Mouse (Mus musculus): Measurements from ENCODE around the gene Cradd. TPM values are rescaled to one million over a fixed set of nuclear protein-coding genes. Genes with fewer than 3 reads are reported as not detected.

The Cradd gene
- polyA plus RNA-seq, 1 experiment from 2014 or later, result 13.0 TPM

DNA sequence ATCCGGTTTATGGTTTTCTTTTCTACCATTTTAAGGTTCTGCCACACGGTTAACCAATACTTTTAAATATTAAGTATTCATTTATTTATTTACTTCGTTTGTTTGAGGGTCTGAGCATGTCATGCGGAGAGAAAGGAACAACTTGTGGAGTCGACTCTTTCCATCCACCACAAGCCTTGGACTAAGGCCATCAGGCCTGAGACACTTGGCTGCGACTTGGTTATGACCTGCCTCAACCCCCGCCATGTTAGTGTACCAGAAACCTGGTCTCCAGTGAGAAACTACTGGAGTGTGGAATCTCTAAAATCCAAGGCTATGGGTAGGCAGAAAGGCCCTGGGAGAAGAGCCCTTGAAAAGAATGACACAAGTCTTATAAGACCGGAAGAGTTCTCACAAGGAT is 30.7 kb downstream of the Cradd start:
- H3K27me3 ChIP-seq (ENCODE audit: control insufficient read depth, insufficient read depth, low read length), result no peaks in the 10 kb centered on the region
- ATAC-seq (ENCODE audit: insufficient number of reproducible peaks, insufficient read depth, low FRiP score, low read depth), result no peak
- no peak overlapping the region for H3K4me3 ChIP-seq (ENCODE audit: low read depth, low read length)
- H3K27ac ChIP-seq (ENCODE audit: low read length), result no peak overlapping the region
- no peak overlapping the region for H3K9ac ChIP-seq (replicated peaks; ENCODE audit: low read depth, low read length)
- 94% methylated on average over 8 of the region's 8 CpGs for WGBS
- no peak overlapping the region for H3K4me2 ChIP-seq (replicated peaks; ENCODE audit: low read depth, low read length)
- peaks cover 5% of the 10 kb centered on the region; the same call in 1 of the 2 replicates for H3K4me1 ChIP-seq (ENCODE audit: control insufficient read depth, insufficient read depth, low read length)
- no peaks in the 10 kb centered on the region for H3K9me3 ChIP-seq (ENCODE audit: control insufficient read depth, low read depth, low read length)
- H3K36me3 ChIP-seq (ENCODE audit: control insufficient read depth, insufficient read depth, low read length), result no peaks in the 10 kb centered on the region

- no peaks in the 10 kb centered on the region for H3K27me3 ChIP-seq (ENCODE audit: control insufficient read depth, insufficient read depth, low read length)
- no peak for ATAC-seq (ENCODE audit: insufficient number of reproducible peaks, insufficient read depth, low FRiP score, low read depth)
- no peak overlapping the region for H3K9ac ChIP-seq (replicated peaks; ENCODE audit: low read depth, low read length)
- H3K27ac ChIP-seq (ENCODE audit: low read length), result no peak overlapping the region
- no peaks in the 10 kb centered on the region for H3K36me3 ChIP-seq (ENCODE audit: control insufficient read depth, insufficient read depth, low read length)
- H3K9me3 ChIP-seq (ENCODE audit: control insufficient read depth, low read depth, low read length), result no peaks in the 10 kb centered on the region
- no peak overlapping the region for H3K4me2 ChIP-seq (replicated peaks; ENCODE audit: low read depth, low read length)
- peaks cover 5% of the 10 kb centered on the region; the same call in 1 of the 2 replicates for H3K4me1 ChIP-seq (ENCODE audit: control insufficient read depth, insufficient read depth, low read length)
- H3K4me3 ChIP-seq (ENCODE audit: low read depth, low read length), result no peak overlapping the region
- WGBS, result 83% methylated on average over 5 of the region's 5 CpGs
Measured at GRCm38 (mm10) chr10:95292269-95292668, 31.7 kb downstream of the Cradd start.

DNA sequence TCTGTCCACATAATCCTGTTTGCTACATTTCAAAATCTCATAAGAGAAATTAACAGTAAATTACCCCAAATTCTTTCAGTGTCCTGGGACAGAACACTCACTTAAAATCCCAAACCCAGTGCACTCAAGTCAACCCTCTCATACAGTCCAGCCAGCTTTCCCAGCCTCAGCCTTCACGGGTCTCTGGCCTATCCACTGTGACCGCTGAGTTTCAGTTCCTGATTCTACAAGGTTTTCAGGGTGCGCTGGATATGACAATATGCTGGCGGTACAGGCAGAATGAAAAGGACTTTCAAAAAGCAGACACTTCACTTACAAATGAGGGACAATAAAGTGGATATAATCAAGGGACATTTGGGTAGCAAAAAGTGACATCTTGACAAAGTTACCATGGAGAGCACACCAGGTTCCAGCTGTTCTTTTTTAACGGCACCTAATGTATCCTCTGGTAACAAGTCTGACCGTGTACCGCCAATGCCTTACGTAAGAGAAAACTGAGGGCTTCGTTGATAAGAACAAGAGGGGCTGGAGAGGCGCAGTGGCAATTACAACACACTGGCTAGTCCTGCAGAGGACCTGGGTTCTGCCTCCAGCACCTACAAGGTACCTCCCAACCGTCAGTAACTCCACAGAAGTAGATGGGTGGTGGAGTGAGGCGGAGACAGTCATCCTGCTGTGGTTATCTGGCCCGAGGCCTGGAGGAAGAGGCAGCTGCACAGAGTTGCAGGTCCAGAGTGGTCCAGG is 32.6 kb downstream of the Cradd start:
- WGBS, result 81% methylated on average over 13 of the region's 13 CpGs
- Histone ChIP-seq H3K36me3 (ENCODE audit: control insufficient read depth, insufficient read depth, low read length) (no peaks in the 10 kb centered on the region), H3K27ac (ENCODE audit: low read length) (no peak overlapping the region), H3K9me3 (ENCODE audit: control insufficient read depth, low read depth, low read length) (no peaks in the 10 kb centered on the region), H3K4me1 (ENCODE audit: control insufficient read depth, insufficient read depth, low read length) (no peaks in the 10 kb centered on the region), H3K9ac (replicated peaks; ENCODE audit: low read depth, low read length) (no peak overlapping the region), H3K4me2 (replicated peaks; ENCODE audit: low read depth, low read length) (no peak overlapping the region), H3K4me3 (ENCODE audit: low read depth, low read length) (no peak overlapping the region), H3K27me3 (ENCODE audit: control insufficient read depth, insufficient read depth, low read length) (no peaks in the 10 kb centered on the region)
- no peak for ATAC-seq (ENCODE audit: insufficient number of reproducible peaks, insufficient read depth, low FRiP score, low read depth)

GRCm38 (mm10) chr10:95289819-95290218 is 34.1 kb downstream of the Cradd start:
- no peak overlapping the region for H3K4me3 ChIP-seq (ENCODE audit: low read depth, low read length)
- ATAC-seq (ENCODE audit: insufficient number of reproducible peaks, insufficient read depth, low FRiP score, low read depth), result no peak
- no peak overlapping the region for H3K27ac ChIP-seq (ENCODE audit: low read length)
- no peaks in the 10 kb centered on the region for H3K27me3 ChIP-seq (ENCODE audit: control insufficient read depth, insufficient read depth, low read length)
- WGBS, result 69% methylated on average over 8 of the region's 8 CpGs
- no peaks in the 10 kb centered on the region for H3K9me3 ChIP-seq (ENCODE audit: control insufficient read depth, low read depth, low read length)
- H3K36me3 ChIP-seq (ENCODE audit: control insufficient read depth, insufficient read depth, low read length), result no peaks in the 10 kb centered on the region
- no peaks in the 10 kb centered on the region for H3K4me1 ChIP-seq (ENCODE audit: control insufficient read depth, insufficient read depth, low read length)
- no peak overlapping the region for H3K9ac ChIP-seq (replicated peaks; ENCODE audit: low read depth, low read length)
- H3K4me2 ChIP-seq (replicated peaks; ENCODE audit: low read depth, low read length), result no peak overlapping the region

DNA sequence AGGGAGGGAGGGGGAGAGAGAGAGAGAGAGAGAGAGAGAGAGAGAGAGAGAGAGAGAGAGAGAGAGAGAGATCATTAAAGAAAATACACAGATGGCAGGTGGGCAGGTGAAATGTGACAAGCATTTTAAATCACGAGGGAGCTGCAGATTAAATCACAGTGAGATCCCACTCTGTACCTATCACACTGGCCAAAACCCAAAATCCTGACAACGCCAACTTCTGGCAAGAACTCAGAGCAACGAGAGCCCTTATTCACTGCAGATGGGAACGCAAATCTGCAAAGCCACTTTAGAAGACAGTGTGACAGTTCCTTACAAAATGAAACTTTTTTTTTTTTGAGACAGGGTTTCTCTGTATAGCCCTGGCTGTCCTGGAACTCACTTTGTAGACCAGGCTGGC is 35.7 kb downstream of the Cradd start:
- Histone ChIP-seq H3K27me3 (ENCODE audit: control insufficient read depth, insufficient read depth, low read length) (no peaks in the 10 kb centered on the region), H3K36me3 (ENCODE audit: control insufficient read depth, insufficient read depth, low read length) (no peaks in the 10 kb centered on the region), H3K9me3 (ENCODE audit: control insufficient read depth, low read depth, low read length) (no peaks in the 10 kb centered on the region), H3K4me2 (replicated peaks; ENCODE audit: low read depth, low read length) (no peak overlapping the region), H3K4me3 (ENCODE audit: low read depth, low read length) (no peak overlapping the region), H3K4me1 (ENCODE audit: control insufficient read depth, insufficient read depth, low read length) (no peaks in the 10 kb centered on the region), H3K27ac (ENCODE audit: low read length) (no peak overlapping the region), H3K9ac (replicated peaks; ENCODE audit: low read depth, low read length) (no peak overlapping the region)
- WGBS, result 78% methylated on average over 4 of the region's 4 CpGs
- no peak for ATAC-seq (ENCODE audit: insufficient number of reproducible peaks, insufficient read depth, low FRiP score, low read depth)

DNA sequence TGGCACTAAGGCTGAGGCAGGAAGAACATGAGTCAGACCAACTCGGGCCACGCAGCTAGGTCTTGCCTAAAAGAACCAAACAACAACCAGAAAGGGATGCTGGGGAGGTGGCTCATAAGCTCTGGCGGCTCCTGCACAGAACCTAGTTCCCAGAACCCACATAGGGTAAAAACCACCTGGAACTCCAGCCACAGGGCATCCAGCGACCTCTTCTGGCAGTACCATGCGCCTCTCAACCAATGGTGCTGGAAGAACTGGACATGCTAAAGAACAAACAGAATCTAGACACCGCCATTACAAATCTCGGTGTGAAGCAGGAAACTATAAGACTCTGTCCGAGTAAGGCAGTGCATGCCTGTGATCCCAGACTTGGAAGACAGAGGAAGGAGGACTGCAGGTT is 36.6 kb downstream of the Cradd start:
- no peak overlapping the region for H3K9ac ChIP-seq (replicated peaks; ENCODE audit: low read depth, low read length)
- no peak overlapping the region for H3K27ac ChIP-seq (ENCODE audit: low read length)
- H3K9me3 ChIP-seq (ENCODE audit: control insufficient read depth, low read depth, low read length), result no peaks in the 10 kb centered on the region
- H3K4me3 ChIP-seq (ENCODE audit: low read depth, low read length), result no peak overlapping the region
- no peaks in the 10 kb centered on the region for H3K4me1 ChIP-seq (ENCODE audit: control insufficient read depth, insufficient read depth, low read length)
- H3K4me2 ChIP-seq (replicated peaks; ENCODE audit: low read depth, low read length), result no peak overlapping the region
- no peak for ATAC-seq (ENCODE audit: insufficient number of reproducible peaks, insufficient read depth, low FRiP score, low read depth)
- 84% methylated on average over 8 of the region's 8 CpGs for WGBS
- no peaks in the 10 kb centered on the region for H3K27me3 ChIP-seq (ENCODE audit: control insufficient read depth, insufficient read depth, low read length)
- H3K36me3 ChIP-seq (ENCODE audit: control insufficient read depth, insufficient read depth, low read length), result no peaks in the 10 kb centered on the region

DNA sequence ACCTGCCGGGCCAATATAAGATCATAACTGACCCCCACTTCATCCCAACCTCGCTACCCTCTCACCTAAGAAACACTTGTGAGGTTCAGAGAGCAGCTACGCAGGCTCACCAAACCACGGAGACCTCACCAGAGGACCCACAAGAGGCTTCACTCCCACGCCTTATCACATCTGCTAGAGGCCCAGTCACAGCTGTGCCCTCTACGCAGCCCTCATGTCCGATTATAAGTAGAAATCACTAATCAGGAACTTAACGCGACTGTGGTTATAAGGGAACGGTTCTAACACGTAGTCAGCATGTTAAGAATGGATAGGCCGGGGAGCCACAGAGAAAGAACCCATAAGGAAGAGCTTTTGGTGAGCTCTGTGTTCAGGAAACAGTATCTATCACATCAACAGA is 40.5 kb downstream of the Cradd start:
- Histone ChIP-seq H3K4me2 (replicated peaks; ENCODE audit: low read depth, low read length) (no peak overlapping the region), H3K9ac (replicated peaks; ENCODE audit: low read depth, low read length) (no peak overlapping the region), H3K27me3 (ENCODE audit: control insufficient read depth, insufficient read depth, low read length) (no peaks in the 10 kb centered on the region), H3K27ac (ENCODE audit: low read length) (no peak overlapping the region), H3K9me3 (ENCODE audit: control insufficient read depth, low read depth, low read length) (no peaks in the 10 kb centered on the region), H3K4me1 (ENCODE audit: control insufficient read depth, insufficient read depth, low read length) (no peaks in the 10 kb centered on the region), H3K4me3 (ENCODE audit: low read depth, low read length) (no peak overlapping the region), H3K36me3 (ENCODE audit: control insufficient read depth, insufficient read depth, low read length) (no peaks in the 10 kb centered on the region)
- no peak for ATAC-seq (ENCODE audit: insufficient number of reproducible peaks, insufficient read depth, low FRiP score, low read depth)
- WGBS, result 85% methylated on average over 12 of the region's 12 CpGs

GRCm38 (mm10) chr10:95281996-95282395 is 41.9 kb downstream of the Cradd start:
- Histone ChIP-seq H3K4me1 (ENCODE audit: control insufficient read depth, insufficient read depth, low read length) (no peaks in the 10 kb centered on the region), H3K4me2 (replicated peaks; ENCODE audit: low read depth, low read length) (no peak overlapping the region), H3K27ac (ENCODE audit: low read length) (no peak overlapping the region), H3K9ac (replicated peaks; ENCODE audit: low read depth, low read length) (no peak overlapping the region), H3K27me3 (ENCODE audit: control insufficient read depth, insufficient read depth, low read length) (no peaks in the 10 kb centered on the region), H3K9me3 (ENCODE audit: control insufficient read depth, low read depth, low read length) (no peaks in the 10 kb centered on the region), H3K36me3 (ENCODE audit: control insufficient read depth, insufficient read depth, low read length) (no peaks in the 10 kb centered on the region), H3K4me3 (ENCODE audit: low read depth, low read length) (no peak overlapping the region)
- 94% methylated on average over 3 of the region's 3 CpGs for WGBS
- no peak for ATAC-seq (ENCODE audit: insufficient number of reproducible peaks, insufficient read depth, low FRiP score, low read depth)

DNA sequence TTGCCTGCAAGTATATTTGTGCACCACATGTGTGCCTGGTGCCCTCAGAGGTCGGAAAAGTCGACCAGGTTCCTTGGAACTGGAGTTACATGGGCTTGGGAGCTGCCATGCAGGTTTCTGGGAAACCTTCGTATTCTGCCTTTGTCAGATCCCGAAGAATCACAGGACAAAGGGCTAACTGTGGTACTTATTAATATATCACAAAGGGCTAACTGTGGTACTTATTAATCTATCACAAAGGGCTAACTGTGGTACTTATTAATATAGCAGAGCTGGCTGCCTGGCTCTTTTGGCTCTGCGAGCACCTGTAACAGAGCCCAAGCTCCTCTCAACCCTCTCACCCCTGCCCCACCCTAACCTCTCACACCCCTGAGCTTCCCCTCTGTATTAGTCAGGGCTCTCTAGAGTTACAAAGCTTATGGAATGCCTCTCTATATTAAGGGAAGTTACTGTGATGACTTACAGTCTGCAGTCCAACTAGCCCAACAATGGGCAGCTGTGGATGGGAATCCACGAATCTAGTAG is 42.4 kb downstream of the Cradd start:
- no peak overlapping the region for H3K4me2 ChIP-seq (replicated peaks; ENCODE audit: low read depth, low read length)
- WGBS, result 83% methylated on average over 6 of the region's 6 CpGs

More for the DNA sequence above, 42.4 kb downstream of the Cradd start:
- no peak overlapping the region for H3K27ac ChIP-seq (ENCODE audit: low read length)
- no peak for ATAC-seq (ENCODE audit: insufficient number of reproducible peaks, insufficient read depth, low FRiP score, low read depth)
- H3K9ac ChIP-seq (replicated peaks; ENCODE audit: low read depth, low read length), result no peak overlapping the region
- no peak overlapping the region for H3K4me3 ChIP-seq (ENCODE audit: low read depth, low read length)
- H3K9me3 ChIP-seq (ENCODE audit: control insufficient read depth, low read depth, low read length), result no peaks in the 10 kb centered on the region
- no peaks in the 10 kb centered on the region for H3K27me3 ChIP-seq (ENCODE audit: control insufficient read depth, insufficient read depth, low read length)
- no peaks in the 10 kb centered on the region for H3K4me1 ChIP-seq (ENCODE audit: control insufficient read depth, insufficient read depth, low read length)
- H3K36me3 ChIP-seq (ENCODE audit: control insufficient read depth, insufficient read depth, low read length), result no peaks in the 10 kb centered on the region
